Mouse (Mus musculus): ENCODE data around the gene Fkbp5. TPM values are rescaled to one million over a fixed set of nuclear protein-coding genes. Genes with fewer than 3 reads are reported as not detected.
A peak's percentile ranks its signal among the peaks of the same experiment; 100 is the strongest.

Fkbp5 gene
- polyA plus RNA-seq, 1 experiment from 2014 or later = 12.2 TPM

GRCm38 (mm10) chr17:28513844-28514243 lies 3.5 kb downstream of the Fkbp5 start:
- Histone ChIP-seq H3K4me2 (ENCODE audit: low read depth, severe bottlenecking) (no peak overlapping the region), H3K4me1 (ENCODE audit: control insufficient read depth, insufficient read depth, low read length) (peaks cover 13% of the 10 kb centered on the region), H3K9me3 (ENCODE audit: control insufficient read depth, low read length) (no peaks in the 10 kb centered on the region), H3K27ac (replicated peaks; ENCODE audit: low read depth, low read length) (no peak overlapping the region), H3K27me3 (ENCODE audit: control insufficient read depth, insufficient read depth, low read length) (0 out of 2 replicates have a peak, but pooled peaks cover 8% of the 10 kb centered on the region), H3K9ac (ENCODE audit: low read length) (no peak overlapping the region), H3K4me3 (ENCODE audit: low read depth, low read length) (no peak overlapping the region), H3K36me3 (ENCODE audit: control insufficient read depth, insufficient read depth, low read length) (no peaks in the 10 kb centered on the region)
- 61% methylated on average over 7 of the region's 7 CpGs for WGBS
- ATAC-seq (ENCODE audit: insufficient number of reproducible peaks, low FRiP score, low TSS enrichment, low read depth) = no peak
- no peak for DNase-seq (ENCODE audit: low spot score)

- 0 out of 2 replicates have a peak, but pooled peaks cover 4% of the 10 kb centered on the region for H3K27me3 ChIP-seq (ENCODE audit: control insufficient read depth, insufficient read depth, low read length)
- 78% methylated on average over 1 of the region's 1 CpGs for WGBS
- H3K9me3 ChIP-seq (ENCODE audit: control insufficient read depth, low read length) = no peaks in the 10 kb centered on the region
- no peak overlapping the region for H3K4me2 ChIP-seq (ENCODE audit: low read depth, severe bottlenecking)
- no peak overlapping the region for H3K9ac ChIP-seq (ENCODE audit: low read length)
- H3K36me3 ChIP-seq (ENCODE audit: control insufficient read depth, insufficient read depth, low read length) = no peaks in the 10 kb centered on the region
- H3K27ac ChIP-seq (replicated peaks; ENCODE audit: low read depth, low read length) = no peak overlapping the region
- peaks cover 13% of the 10 kb centered on the region for H3K4me1 ChIP-seq (ENCODE audit: control insufficient read depth, insufficient read depth, low read length)
- no peak for ATAC-seq (ENCODE audit: insufficient number of reproducible peaks, low FRiP score, low TSS enrichment, low read depth)
- H3K4me3 ChIP-seq (ENCODE audit: low read depth, low read length) = no peak overlapping the region
- DNase-seq (ENCODE audit: low spot score) = no peak
Observed at GRCm38 (mm10) chr17:28513337-28513736, 4.0 kb downstream of the Fkbp5 start.

- Histone ChIP-seq H3K4me3 (ENCODE audit: low read depth, low read length) (no peak overlapping the region), H3K4me1 (ENCODE audit: control insufficient read depth, insufficient read depth, low read length) (peaks cover 13% of the 10 kb centered on the region), H3K9ac (ENCODE audit: low read length) (0 out of 2 replicates have a peak overlapping the region, but pooled peaks have one; percentile 1), H3K36me3 (ENCODE audit: control insufficient read depth, insufficient read depth, low read length) (no peaks in the 10 kb centered on the region), H3K4me2 (ENCODE audit: low read depth, severe bottlenecking) (no peak overlapping the region), H3K9me3 (ENCODE audit: control insufficient read depth, low read length) (no peaks in the 10 kb centered on the region), H3K27ac (replicated peaks; ENCODE audit: low read depth, low read length) (no peak overlapping the region), H3K27me3 (ENCODE audit: control insufficient read depth, insufficient read depth, low read length) (no peaks in the 10 kb centered on the region)
- WGBS = 39% methylated on average over 6 of the region's 6 CpGs
- DNase-seq (ENCODE audit: low spot score) (no peak), ATAC-seq (ENCODE audit: insufficient number of reproducible peaks, low FRiP score, low TSS enrichment, low read depth) (no peak)
Observed at GRCm38 (mm10) chr17:28512696-28513095, 4.6 kb downstream of the Fkbp5 start.

DNA sequence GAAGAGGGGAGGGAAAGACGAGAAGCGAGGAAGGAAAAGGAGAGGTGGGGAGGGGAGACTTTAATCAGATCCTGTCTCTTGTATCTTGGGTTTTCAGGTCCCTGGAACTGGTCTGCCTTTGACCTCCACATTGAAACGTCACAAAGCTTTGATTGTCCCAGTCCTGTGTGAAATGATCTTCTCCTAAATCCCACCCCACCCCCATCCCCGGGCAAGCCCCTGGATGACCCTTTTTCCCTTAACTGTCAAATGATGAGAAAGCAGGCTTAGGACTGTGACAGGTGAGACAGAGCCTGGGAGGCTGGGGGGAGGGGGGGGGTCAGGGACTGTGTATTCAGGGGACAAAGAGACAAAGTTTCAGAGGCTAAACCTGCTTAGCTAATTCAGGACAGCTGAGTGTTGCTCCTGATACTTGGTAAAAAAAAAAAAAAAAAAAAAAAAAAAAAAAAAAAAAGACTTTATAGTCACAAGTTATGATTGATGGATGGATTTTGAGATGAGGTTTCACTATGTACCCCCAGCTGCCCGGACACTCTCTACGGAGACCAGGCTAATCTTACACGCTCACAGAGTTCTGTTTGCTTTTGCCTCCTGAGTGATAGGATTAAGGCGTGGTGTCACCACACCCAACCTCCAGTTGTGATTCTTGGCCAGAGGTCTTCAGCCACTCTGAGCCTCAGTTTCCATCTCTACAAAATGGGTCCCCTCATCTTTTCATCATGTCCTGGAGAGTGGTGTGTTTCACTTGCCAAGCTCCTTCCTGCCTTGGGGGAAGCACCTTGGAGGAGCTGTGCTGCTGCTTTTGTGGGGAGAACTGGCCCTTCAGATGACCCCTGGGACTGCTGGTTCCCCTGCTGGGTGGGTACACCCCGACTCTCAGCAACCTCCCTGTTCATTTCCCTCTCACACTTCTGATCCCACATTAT lies 5.4 kb downstream of the Fkbp5 start:
- Histone ChIP-seq H3K9me3 (ENCODE audit: control insufficient read depth, low read length) (no peaks in the 10 kb centered on the region), H3K27ac (replicated peaks; ENCODE audit: low read depth, low read length) (no peak overlapping the region), H3K9ac (ENCODE audit: low read length) (no peak overlapping the region), H3K4me3 (ENCODE audit: low read depth, low read length) (no peak overlapping the region), H3K4me2 (ENCODE audit: low read depth, severe bottlenecking) (no peak overlapping the region), H3K27me3 (ENCODE audit: control insufficient read depth, insufficient read depth, low read length) (no peaks in the 10 kb centered on the region), H3K36me3 (ENCODE audit: control insufficient read depth, insufficient read depth, low read length) (no peaks in the 10 kb centered on the region), H3K4me1 (ENCODE audit: control insufficient read depth, insufficient read depth, low read length) (peaks cover 22% of the 10 kb centered on the region)
- ATAC-seq (ENCODE audit: insufficient number of reproducible peaks, low FRiP score, low TSS enrichment, low read depth) = no peak
- DNase-seq (ENCODE audit: low spot score) = no peak
- 39% methylated on average over 9 of the region's 9 CpGs for WGBS

GRCm38 (mm10) chr17:28510445-28511342 lies 6.6 kb downstream of the Fkbp5 start:
- 5% methylated on average over 28 of the region's 28 CpGs for WGBS
- Histone ChIP-seq H3K4me1 (ENCODE audit: control insufficient read depth, insufficient read depth, low read length) (peaks cover 23% of the 10 kb centered on the region), H3K27me3 (ENCODE audit: control insufficient read depth, insufficient read depth, low read length) (no peaks in the 10 kb centered on the region), H3K9ac (ENCODE audit: low read length) (peak overlapping the region; percentile 5), H3K27ac (replicated peaks; ENCODE audit: low read depth, low read length) (no peak overlapping the region), H3K4me2 (ENCODE audit: low read depth, severe bottlenecking) (peak overlapping the region; percentile 47), H3K9me3 (ENCODE audit: control insufficient read depth, low read length) (no peaks in the 10 kb centered on the region), H3K4me3 (ENCODE audit: low read depth, low read length) (no peak overlapping the region), H3K36me3 (ENCODE audit: control insufficient read depth, insufficient read depth, low read length) (no peaks in the 10 kb centered on the region)
- DNase-seq (ENCODE audit: low spot score) = peak; percentile 46
- ATAC-seq (ENCODE audit: insufficient number of reproducible peaks, low FRiP score, low TSS enrichment, low read depth) = no peak

- no peak overlapping the region for H3K4me3 ChIP-seq (ENCODE audit: low read depth, low read length)
- WGBS = 34% methylated on average over 5 of the region's 5 CpGs
- H3K27ac ChIP-seq (replicated peaks; ENCODE audit: low read depth, low read length) = no peak overlapping the region
- H3K4me2 ChIP-seq (ENCODE audit: low read depth, severe bottlenecking) = no peak overlapping the region
- no peak overlapping the region; the same call in 1 of the 2 replicates for H3K9ac ChIP-seq (ENCODE audit: low read length)
- H3K4me1 ChIP-seq (ENCODE audit: control insufficient read depth, insufficient read depth, low read length) = peaks cover 21% of the 10 kb centered on the region
- DNase-seq (ENCODE audit: low spot score) = no peak
- no peaks in the 10 kb centered on the region for H3K27me3 ChIP-seq (ENCODE audit: control insufficient read depth, insufficient read depth, low read length)
- no peaks in the 10 kb centered on the region for H3K36me3 ChIP-seq (ENCODE audit: control insufficient read depth, insufficient read depth, low read length)
- ATAC-seq (ENCODE audit: insufficient number of reproducible peaks, low FRiP score, low TSS enrichment, low read depth) = no peak
- H3K9me3 ChIP-seq (ENCODE audit: control insufficient read depth, low read length) = no peaks in the 10 kb centered on the region
Observed at GRCm38 (mm10) chr17:28507496-28507895, 9.8 kb downstream of the Fkbp5 start.

- H3K9me3 ChIP-seq (ENCODE audit: control insufficient read depth, low read length) = no peaks in the 10 kb centered on the region
- no peaks in the 10 kb centered on the region for H3K27me3 ChIP-seq (ENCODE audit: control insufficient read depth, insufficient read depth, low read length)
- no peak for DNase-seq (ENCODE audit: low spot score)
- H3K27ac ChIP-seq (replicated peaks; ENCODE audit: low read depth, low read length) = no peak overlapping the region
- H3K4me2 ChIP-seq (ENCODE audit: low read depth, severe bottlenecking) = no peak overlapping the region; the same call in 1 of the 2 replicates
- H3K9ac ChIP-seq (ENCODE audit: low read length) = peak overlapping the region; percentile 12; the same call in 1 of the 2 replicates
- WGBS = 22% methylated on average over 5 of the region's 5 CpGs
- ATAC-seq (ENCODE audit: insufficient number of reproducible peaks, low FRiP score, low TSS enrichment, low read depth) = no peak
- H3K4me3 ChIP-seq (ENCODE audit: low read depth, low read length) = no peak overlapping the region
- peaks cover 21% of the 10 kb centered on the region for H3K4me1 ChIP-seq (ENCODE audit: control insufficient read depth, insufficient read depth, low read length)
- no peaks in the 10 kb centered on the region for H3K36me3 ChIP-seq (ENCODE audit: control insufficient read depth, insufficient read depth, low read length)
Observed at GRCm38 (mm10) chr17:28506895-28507294, 10.4 kb downstream of the Fkbp5 start.

DNA sequence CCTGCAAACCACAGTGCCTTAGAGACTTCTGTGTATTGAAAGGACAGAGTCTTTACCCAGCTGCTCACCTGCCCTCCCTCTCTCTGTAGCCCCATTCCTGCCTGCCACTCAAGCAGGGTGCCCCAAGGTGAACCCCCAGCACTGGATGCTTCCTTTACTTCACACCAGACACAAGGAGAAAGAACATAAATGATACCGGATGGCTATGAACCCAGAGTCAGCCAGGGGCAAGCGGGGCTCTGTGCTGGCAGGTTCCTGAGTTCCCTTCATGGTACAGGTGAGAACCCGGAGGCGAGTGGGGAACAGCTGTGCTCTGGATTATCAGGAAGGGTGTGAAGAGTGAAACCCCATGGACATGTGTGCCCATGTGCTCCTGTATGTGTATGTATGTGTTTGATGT lies 11.7 kb downstream of the Fkbp5 start:
- H3K4me3 ChIP-seq (ENCODE audit: low read depth, low read length) = no peak overlapping the region

More for the DNA sequence above, 11.7 kb downstream of the Fkbp5 start:
- DNase-seq (ENCODE audit: low spot score) (no peak), ATAC-seq (ENCODE audit: insufficient number of reproducible peaks, low FRiP score, low TSS enrichment, low read depth) (no peak)
- H3K9ac ChIP-seq (ENCODE audit: low read length) = no peak overlapping the region
- no peak overlapping the region for H3K27ac ChIP-seq (replicated peaks; ENCODE audit: low read depth, low read length)
- H3K27me3 ChIP-seq (ENCODE audit: control insufficient read depth, insufficient read depth, low read length) = no peaks in the 10 kb centered on the region
- no peak overlapping the region for H3K4me2 ChIP-seq (ENCODE audit: low read depth, severe bottlenecking)
- 85% methylated on average over 4 of the region's 4 CpGs for WGBS
- no peaks in the 10 kb centered on the region for H3K9me3 ChIP-seq (ENCODE audit: control insufficient read depth, low read length)
- H3K4me1 ChIP-seq (ENCODE audit: control insufficient read depth, insufficient read depth, low read length) = peaks cover 16% of the 10 kb centered on the region
- no peaks in the 10 kb centered on the region for H3K36me3 ChIP-seq (ENCODE audit: control insufficient read depth, insufficient read depth, low read length)

Measured in limb, embryonic 11.5 days (tissue).